Mouse (Mus musculus) MEL (cell line): ENCODE results near the gene Tmod1.

ENCODE experiments used
- BHLHE40 ChIP-seq: IDR thresholded peaks from 2 replicates; pipeline ENCODE4 v1.6.1; 2012; ENCODE audit warnings: low read depth, mild to moderate bottlenecking, inconsistent platforms, low read length, improper control_type of control experiment, borderline replicate concordance
- CTCF ChIP-seq, 3 experiments: IDR thresholded peaks in 2 of 3; conservative IDR thresholded peaks in 1 of 3; 2 replicates each; pipeline ENCODE4 v1.5.1; 2011 to 2012; ENCODE audit warnings: low read length in 3 of 3, low read depth in 2 of 3, mild to moderate bottlenecking in 2 of 3, improper control_type of control experiment in 1 of 3, inconsistent platforms in 1 of 3, mixed read lengths in 1 of 3, moderate library complexity in 1 of 3; ENCODE audit not compliant: control insufficient read depth in 1 of 3, insufficient read depth in 1 of 3, poor library complexity in 1 of 3, severe bottlenecking in 1 of 3
- EP300 ChIP-seq, 2 experiments: IDR thresholded peaks; 2 replicates each; pipeline ENCODE4 v1.6.1; 2011; ENCODE audit warnings: improper control_type of control experiment in 2 of 2, low read length in 2 of 2, low read depth in 1 of 2, mild to moderate bottlenecking in 1 of 2
- ETS1 ChIP-seq: IDR thresholded peaks from 2 replicates; pipeline ENCODE4 v1.6.1; 2012; ENCODE audit warnings: low read depth, mild to moderate bottlenecking, inconsistent platforms, low read length, improper control_type of control experiment, moderate library complexity
- GABPA ChIP-seq: IDR thresholded peaks from 2 replicates; pipeline ENCODE4 v1.6.1; 2012; ENCODE audit warnings: low read depth, mild to moderate bottlenecking, inconsistent platforms, low read length, improper control_type of control experiment, moderate library complexity
- GATA1 ChIP-seq: IDR thresholded peaks from 2 replicates; pipeline ENCODE4 v1.6.1; 2011; ENCODE audit warnings: low read depth, low read length, improper control_type of control experiment
- HCFC1 ChIP-seq: IDR thresholded peaks from 2 replicates; pipeline ENCODE4 v1.6.1; 2012; ENCODE audit warnings: low read depth, mild to moderate bottlenecking, inconsistent platforms, low read length, improper control_type of control experiment, moderate library complexity
- KAT2A ChIP-seq: conservative IDR thresholded peaks from 2 replicates; pipeline ENCODE4 v1.6.1; 2012; ENCODE audit warnings: low read depth, low read length, improper control_type of control experiment, inconsistent platforms
- MAZ ChIP-seq: IDR thresholded peaks from 2 replicates; pipeline ENCODE4 v1.6.1; 2012; ENCODE audit warnings: low read depth, mild to moderate bottlenecking, inconsistent platforms, low read length, improper control_type of control experiment
- POLR2A ChIP-seq, 2 experiments: IDR thresholded peaks; 2 replicates each; pipeline ENCODE4 v1.6.1; 2011 to 2012; ENCODE audit warnings: low read length in 2 of 2, mild to moderate bottlenecking in 2 of 2, control low read depth in 1 of 2, improper control_type of control experiment in 1 of 2, low read depth in 1 of 2, moderate library complexity in 1 of 2; ENCODE audit not compliant: control insufficient read depth in 1 of 2, insufficient read depth in 1 of 2, poor library complexity in 1 of 2
- POLR2AphosphoS5 ChIP-seq: IDR thresholded peaks from 2 replicates; pipeline ENCODE4 v1.6.1; 2012; ENCODE audit warnings: low read depth, borderline replicate concordance, mild to moderate bottlenecking, inconsistent platforms, low read length, moderate library complexity, mixed read lengths
- TAL1 ChIP-seq: IDR thresholded peaks from 2 replicates; pipeline ENCODE4 v1.6.1; 2012; ENCODE audit warnings: mild to moderate bottlenecking, inconsistent platforms, low read length, moderate library complexity, mixed read lengths
- TCF12 ChIP-seq: IDR thresholded peaks from 2 replicates; pipeline ENCODE4 v1.6.1; 2014; ENCODE audit warnings: low read depth, mild to moderate bottlenecking, inconsistent platforms, low read length, improper control_type of control experiment, moderate library complexity
- ZC3H11A ChIP-seq: IDR thresholded peaks from 2 replicates; pipeline ENCODE4 v1.6.1; 2012; ENCODE audit warnings: low read depth, mild to moderate bottlenecking, inconsistent platforms, low read length, improper control_type of control experiment

- no peak for TF ChIP-seq TAL1
- TF ChIP-seq MAZ: no peak
- no peak for TF ChIP-seq EP300 (IDR thresholded peaks at IDR 0.05; ENCODE audit: low read depth in 1 of 2, low read length in 2 of 2)
- no peak for TF ChIP-seq BHLHE40
- no peak for TF ChIP-seq CTCF (IDR thresholded peaks at IDR 0.05 in 2 of 3, conservative IDR thresholded peaks at IDR 0.05 in 1 of 3; ENCODE audit: control insufficient read depth in 1 of 3, insufficient read depth in 1 of 3, low read depth in 2 of 3, low read length in 3 of 3, poor library complexity in 1 of 3, severe bottlenecking in 1 of 3)
- TF ChIP-seq TCF12: no peak
- TF ChIP-seq GATA1: no peak
- no peak for TF ChIP-seq GABPA
- TF ChIP-seq ETS1: no peak
- TF ChIP-seq ZC3H11A: no peak
- no peak for TF ChIP-seq KAT2A
- no peak for TF ChIP-seq POLR2AphosphoS5
- no peak for TF ChIP-seq HCFC1
- TF ChIP-seq POLR2A (IDR thresholded peaks at IDR 0.05; ENCODE audit: control insufficient read depth in 1 of 2, insufficient read depth in 1 of 2, low read depth in 1 of 2, low read length in 2 of 2, poor library complexity in 1 of 2): no peak
These were observed 10.0 kb upstream of the Tmod1 start for GRCm38 (mm10) chr4:46028781-46029180.
